Mouse (Mus musculus): ENCODE measurements at regions not wholly inside any gene's neighbourhood (a gene's known extent, or its start where the extent isn't known, plus 50 kb on each side); places are given as distances from the start of the nearest gene placed in this dataset.

- H3K36me3 ChIP-seq (ENCODE audit: control insufficient read depth, insufficient read depth, low read length), result no peaks in the 10 kb centered on the region
- no peak overlapping the region for H3K4me3 ChIP-seq
- no peak for DNase-seq
- WGBS, result 82% methylated on average over 2 of the region's 2 CpGs
- TF ChIP-seq EP300 (IDR thresholded peaks at IDR 0.05; ENCODE audit: insufficient read depth, low read depth, low read length) (no peak), CTCF (IDR thresholded peaks at IDR 0.05) (no peak), POLR2A (IDR thresholded peaks at IDR 0.05; ENCODE audit: insufficient read depth, low read depth, low read length) (no peak)
- intact Hi-C loops (cut with DNase I), result no loop called here
- no peak overlapping the region for H3K9ac ChIP-seq (ENCODE audit: low read depth, low read length)
- H3K27me3 ChIP-seq (ENCODE audit: control insufficient read depth, insufficient read depth, low read length), result no peaks in the 10 kb centered on the region
- no peaks in the 10 kb centered on the region for H3K79me2 ChIP-seq (replicated peaks; ENCODE audit: control insufficient read depth, insufficient read depth, low read length)
- no peak overlapping the region for H3K27ac ChIP-seq
- no peaks in the 10 kb centered on the region for H3K4me1 ChIP-seq (ENCODE audit: control insufficient read depth, insufficient read depth, low read length)
Observed at GRCm38 (mm10) chr7:95578633-95579032, 592.4 kb upstream of the Tenm4 start.

- 40% methylated on average over 7 of the region's 7 CpGs for WGBS
- Histone ChIP-seq H3K27me3 (ENCODE audit: control insufficient read depth, insufficient read depth, low read length) (no peaks in the 10 kb centered on the region), H3K36me3 (ENCODE audit: control insufficient read depth, insufficient read depth, low read length) (no peaks in the 10 kb centered on the region), H3K9ac (ENCODE audit: low read depth, low read length) (no peak overlapping the region), H3K27ac (no peak overlapping the region), H3K79me2 (replicated peaks; ENCODE audit: control insufficient read depth, insufficient read depth, low read length) (no peaks in the 10 kb centered on the region), H3K4me3 (no peak overlapping the region), H3K4me1 (ENCODE audit: control insufficient read depth, insufficient read depth, low read length) (no peaks in the 10 kb centered on the region)
- intact Hi-C loops (cut with DNase I), result no loop called here
- no peak for DNase-seq
- TF ChIP-seq EP300 (IDR thresholded peaks at IDR 0.05; ENCODE audit: insufficient read depth, low read depth, low read length) (no peak), POLR2A (IDR thresholded peaks at IDR 0.05; ENCODE audit: insufficient read depth, low read depth, low read length) (no peak), CTCF (IDR thresholded peaks at IDR 0.05) (no peak)
Observed at GRCm38 (mm10) chr7:95581325-95581724, 589.7 kb upstream of the Tenm4 start.

- Histone ChIP-seq H3K4me3 (no peak overlapping the region), H3K27me3 (ENCODE audit: control insufficient read depth, insufficient read depth, low read length) (no peaks in the 10 kb centered on the region), H3K27ac (no peak overlapping the region), H3K79me2 (replicated peaks; ENCODE audit: control insufficient read depth, insufficient read depth, low read length) (no peaks in the 10 kb centered on the region), H3K9ac (ENCODE audit: low read depth, low read length) (no peak overlapping the region), H3K36me3 (ENCODE audit: control insufficient read depth, insufficient read depth, low read length) (no peaks in the 10 kb centered on the region), H3K4me1 (ENCODE audit: control insufficient read depth, insufficient read depth, low read length) (no peaks in the 10 kb centered on the region)
- WGBS, result 27% methylated on average over 2 of the region's 2 CpGs
- no peak for DNase-seq
- no peak for TF ChIP-seq POLR2A (IDR thresholded peaks at IDR 0.05; ENCODE audit: insufficient read depth, low read depth, low read length)
- TF ChIP-seq EP300 (IDR thresholded peaks at IDR 0.05; ENCODE audit: insufficient read depth, low read depth, low read length), result no peak
- no peak for TF ChIP-seq CTCF (IDR thresholded peaks at IDR 0.05)
- intact Hi-C loops (cut with DNase I), result no loop called here
Observed at GRCm38 (mm10) chr7:95598339-95598738, 572.7 kb upstream of the Tenm4 start.

DNA sequence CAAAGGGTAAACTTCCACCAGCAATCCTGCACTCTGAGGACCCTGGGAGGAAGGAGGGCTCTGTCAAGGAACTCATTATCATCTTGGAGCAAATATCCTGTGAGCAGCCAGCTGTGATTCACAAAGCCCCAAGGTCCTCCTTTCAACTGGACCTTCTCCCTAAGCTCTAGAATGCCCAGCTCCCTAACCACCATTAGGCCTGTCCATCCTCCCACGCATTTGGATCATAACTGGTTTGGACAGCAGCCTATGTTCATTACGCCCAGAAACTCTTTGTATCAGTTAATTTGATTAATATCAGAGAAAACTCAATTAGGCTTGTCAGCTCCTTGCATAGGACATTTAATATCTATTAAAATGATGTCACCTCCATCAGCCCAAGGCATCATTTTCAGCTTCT lies 557.3 kb upstream of the Tenm4 start:
- H3K4me1 ChIP-seq (ENCODE audit: control insufficient read depth, insufficient read depth, low read length), result no peaks in the 10 kb centered on the region
- WGBS, result 62% methylated on average over 2 of the region's 2 CpGs
- H3K4me3 ChIP-seq, result no peak overlapping the region
- H3K9ac ChIP-seq (ENCODE audit: low read depth, low read length), result no peak overlapping the region
- no peak for DNase-seq
- no peak for TF ChIP-seq CTCF (IDR thresholded peaks at IDR 0.05)
- no peak for TF ChIP-seq EP300 (IDR thresholded peaks at IDR 0.05; ENCODE audit: insufficient read depth, low read depth, low read length)
- TF ChIP-seq POLR2A (IDR thresholded peaks at IDR 0.05; ENCODE audit: insufficient read depth, low read depth, low read length), result no peak
- H3K36me3 ChIP-seq (ENCODE audit: control insufficient read depth, insufficient read depth, low read length), result no peaks in the 10 kb centered on the region
- no peaks in the 10 kb centered on the region for H3K27me3 ChIP-seq (ENCODE audit: control insufficient read depth, insufficient read depth, low read length)
- no peaks in the 10 kb centered on the region for H3K79me2 ChIP-seq (replicated peaks; ENCODE audit: control insufficient read depth, insufficient read depth, low read length)
- intact Hi-C loops (cut with DNase I), result no loop called here
- H3K27ac ChIP-seq, result no peak overlapping the region

GRCm38 (mm10) chr7:95617370-95617769 lies 553.7 kb upstream of the Tenm4 start:
- Histone ChIP-seq H3K79me2 (replicated peaks; ENCODE audit: control insufficient read depth, insufficient read depth, low read length) (no peaks in the 10 kb centered on the region), H3K36me3 (ENCODE audit: control insufficient read depth, insufficient read depth, low read length) (no peaks in the 10 kb centered on the region), H3K27me3 (ENCODE audit: control insufficient read depth, insufficient read depth, low read length) (no peaks in the 10 kb centered on the region), H3K9ac (ENCODE audit: low read depth, low read length) (no peak overlapping the region), H3K4me3 (no peak overlapping the region), H3K4me1 (ENCODE audit: control insufficient read depth, insufficient read depth, low read length) (no peaks in the 10 kb centered on the region), H3K27ac (no peak overlapping the region)
- TF ChIP-seq EP300 (IDR thresholded peaks at IDR 0.05; ENCODE audit: insufficient read depth, low read depth, low read length), result no peak
- no peak for TF ChIP-seq CTCF (IDR thresholded peaks at IDR 0.05)
- TF ChIP-seq POLR2A (IDR thresholded peaks at IDR 0.05; ENCODE audit: insufficient read depth, low read depth, low read length), result no peak
- DNase-seq, result no peak
- whole genome bisulfite sequencing, result 53% methylated on average over 2 of the region's 2 CpGs
- intact Hi-C loops (cut with DNase I), result no loop called here

DNA sequence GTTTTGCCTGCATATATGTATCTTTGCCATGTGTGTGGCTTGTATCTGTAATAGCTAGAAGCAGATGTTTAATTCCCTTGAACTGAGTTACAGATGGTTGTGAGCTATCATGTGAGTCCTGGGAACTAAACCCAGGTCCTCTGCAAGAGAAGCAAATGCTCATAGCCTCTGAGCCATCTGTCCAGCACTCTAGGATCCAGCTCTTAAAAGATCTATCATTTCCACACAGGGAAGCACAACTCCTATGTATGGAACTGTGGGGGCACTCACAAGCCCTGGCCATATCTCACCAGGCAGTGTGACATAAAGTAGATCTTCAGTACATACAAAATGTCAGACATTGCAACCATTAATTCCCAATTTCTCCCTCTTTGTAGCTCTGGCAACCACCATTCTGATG lies 552.9 kb upstream of the Tenm4 start:
- TF ChIP-seq POLR2A (IDR thresholded peaks at IDR 0.05; ENCODE audit: insufficient read depth, low read depth, low read length) (no peak), EP300 (IDR thresholded peaks at IDR 0.05; ENCODE audit: insufficient read depth, low read depth, low read length) (no peak), CTCF (IDR thresholded peaks at IDR 0.05) (no peak)
- Histone ChIP-seq H3K27me3 (ENCODE audit: control insufficient read depth, insufficient read depth, low read length) (no peaks in the 10 kb centered on the region), H3K9ac (ENCODE audit: low read depth, low read length) (no peak overlapping the region), H3K36me3 (ENCODE audit: control insufficient read depth, insufficient read depth, low read length) (no peaks in the 10 kb centered on the region), H3K27ac (no peak overlapping the region), H3K4me3 (no peak overlapping the region), H3K79me2 (replicated peaks; ENCODE audit: control insufficient read depth, insufficient read depth, low read length) (no peaks in the 10 kb centered on the region), H3K4me1 (ENCODE audit: control insufficient read depth, insufficient read depth, low read length) (no peaks in the 10 kb centered on the region)
- no peak for DNase-seq
- intact Hi-C loops (cut with DNase I), result no loop called here
